Mouse (Mus musculus) G1E (cell line): ENCODE results near the gene Ms4a10.

Experiments
- CTCF ChIP-seq: IDR thresholded peaks from 2 replicates; pipeline ENCODE4 v1.5.1; 2012; ENCODE audit warnings: low read depth, low read length, inconsistent platforms, mixed read lengths
- GATA1 ChIP-seq: IDR thresholded peaks from 2 replicates; pipeline ENCODE4 v1.6.1; 2012; ENCODE audit warnings: borderline replicate concordance, low read length, inconsistent platforms, mixed read lengths
- TAL1 ChIP-seq: conservative IDR thresholded peaks from 2 replicates; pipeline ENCODE4 v1.6.1; 2012; ENCODE audit warnings: low read depth, low read length, inconsistent platforms, mixed read lengths

- TF ChIP-seq CTCF (no peak), GATA1 (no peak), TAL1 (no peak)
These were observed 41.0 kb upstream of the Ms4a10 start for GRCm38 (mm10) chr19:11015468-11015867.
